Mouse (Mus musculus) limb, embryonic 11.5 days (tissue): ENCODE data around the gene Fbxo44. TPM values are rescaled to one million over a fixed set of nuclear protein-coding genes. Genes with fewer than 3 reads are reported as not detected.

Experiments used
- ATAC-seq: fragments of 200-750 bp; cut with Nextera tagmentation; 2 replicates; pipeline ENCODE4 v1.8.0; 2017; ENCODE audit warnings: low read depth; ENCODE audit not compliant: insufficient number of reproducible peaks, low FRiP score, low TSS enrichment
- DNase-seq: peaks from one replicate; pipeline ENCODE4 v3.0.0-alpha.2; 2015; ENCODE audit warnings: low spot score
- H3K27ac ChIP-seq: fragments of 300-500 bp; sonication (generic); replicated peaks from 2 replicates; pipeline ENCODE4 v1.5.1; 2014; ENCODE audit warnings: low read depth, mild to moderate bottlenecking, low read length
- H3K27me3 ChIP-seq: fragments of 300-500 bp; sonication (generic); 2 replicates; pipeline ENCODE4 v1.6.1; 2014; ENCODE audit warnings: mild to moderate bottlenecking, low read length, mixed read lengths; ENCODE audit not compliant: control insufficient read depth, insufficient read depth
- H3K36me3 ChIP-seq: fragments of 300-500 bp; sonication (generic); 2 replicates; pipeline ENCODE4 v1.6.1; 2014; ENCODE audit warnings: mild to moderate bottlenecking, low read length, moderate library complexity, mixed read lengths; ENCODE audit not compliant: control insufficient read depth, insufficient read depth
- H3K4me1 ChIP-seq: fragments of 300-500 bp; sonication (generic); 2 replicates; pipeline ENCODE4 v1.6.1; 2014; ENCODE audit warnings: low read length, mixed read lengths; ENCODE audit not compliant: control insufficient read depth, insufficient read depth
- H3K4me2 ChIP-seq: fragments of 300-500 bp; sonication (generic); 2 replicates; pipeline ENCODE4 v1.6.1; 2014; ENCODE audit warnings: low read depth, mild to moderate bottlenecking, moderate library complexity; ENCODE audit not compliant: severe bottlenecking
- H3K4me3 ChIP-seq: fragments of 300-500 bp; sonication (generic); 2 replicates; pipeline ENCODE4 v1.5.1; 2014; ENCODE audit warnings: low read depth, low read length
- H3K9ac ChIP-seq: fragments of 300-500 bp; sonication (generic); 2 replicates; pipeline ENCODE4 v1.6.1; 2014; ENCODE audit warnings: mild to moderate bottlenecking, low read length
- H3K9me3 ChIP-seq: fragments of 300-500 bp; sonication (generic); 2 replicates; pipeline ENCODE4 v1.6.1; 2016; ENCODE audit warnings: low read length; ENCODE audit not compliant: control insufficient read depth
- WGBS: fragments of 180-500 bp; shearing (Covaris S2); extraction: QIAGEN DNeasy Blood & Tissue Kit; methylation state at CpG from one replicate; pipeline ENCODE4 v1.1.7; 2014; 5-methylcytosine and 5-hydroxymethylcytosine counted together
- microRNA-seq: library from miRNA; unstranded; fragments of <30 nt; microRNA quantifications from one replicate; pipeline ENCODE4, GENCODE M21; 2016
- polyA plus RNA-seq: library from polyadenylated mRNA; unstranded; fragments of >200 nt; fragmentation: Nextera tagmentation; extraction: Ambion mirVana; gene quantifications from 2 replicates; pipeline ENCODE4 v1.2.1, GENCODE M21; 2014

Gene Fbxo44
- polyA plus RNA-seq, 1 experiment from 2014 or later = 12.2 TPM

DNA sequence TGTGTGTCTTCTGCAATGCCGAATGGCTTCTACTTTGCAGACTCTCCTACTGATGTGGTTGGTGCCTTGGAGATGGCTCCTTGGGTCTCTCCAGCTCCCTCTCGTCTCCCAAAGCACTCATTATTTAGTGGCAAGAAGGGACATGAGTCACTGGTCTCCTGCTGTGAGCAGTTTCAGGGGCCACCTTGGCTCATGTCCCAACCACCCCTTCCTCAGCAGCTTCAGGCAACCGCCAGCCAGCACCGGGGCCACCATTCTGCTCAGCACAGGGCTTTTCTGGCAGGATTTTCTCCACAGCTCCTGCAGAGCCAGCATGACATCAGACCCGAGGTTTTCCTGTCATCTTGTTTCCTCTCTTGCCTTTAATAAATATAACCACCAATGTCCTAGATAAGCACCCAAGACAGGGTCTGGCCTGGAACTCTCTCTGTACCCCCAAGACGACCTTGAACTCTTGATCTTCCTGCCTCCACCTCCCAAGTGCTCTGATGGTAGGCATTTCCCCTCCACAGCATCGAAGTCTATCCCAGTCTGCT, 51.6 kb downstream of the Fbxo44 start:
- H3K27me3 ChIP-seq = 0 out of 2 replicates have a peak, but pooled peaks cover 4% of the 10 kb centered on the region
- no peak overlapping the region for H3K4me3 ChIP-seq
- no peaks in the 10 kb centered on the region for H3K9me3 ChIP-seq
- ATAC-seq = no peak
- no peak for DNase-seq
- 51% methylated on average over 7 of the region's 7 CpGs for WGBS
- H3K4me2 ChIP-seq = no peak overlapping the region
- no peak overlapping the region for H3K9ac ChIP-seq
- no peaks in the 10 kb centered on the region for H3K36me3 ChIP-seq
- H3K27ac ChIP-seq = no peak overlapping the region
- H3K4me1 ChIP-seq = peaks cover 5% of the 10 kb centered on the region; the same call in 1 of the 2 replicates

DNA sequence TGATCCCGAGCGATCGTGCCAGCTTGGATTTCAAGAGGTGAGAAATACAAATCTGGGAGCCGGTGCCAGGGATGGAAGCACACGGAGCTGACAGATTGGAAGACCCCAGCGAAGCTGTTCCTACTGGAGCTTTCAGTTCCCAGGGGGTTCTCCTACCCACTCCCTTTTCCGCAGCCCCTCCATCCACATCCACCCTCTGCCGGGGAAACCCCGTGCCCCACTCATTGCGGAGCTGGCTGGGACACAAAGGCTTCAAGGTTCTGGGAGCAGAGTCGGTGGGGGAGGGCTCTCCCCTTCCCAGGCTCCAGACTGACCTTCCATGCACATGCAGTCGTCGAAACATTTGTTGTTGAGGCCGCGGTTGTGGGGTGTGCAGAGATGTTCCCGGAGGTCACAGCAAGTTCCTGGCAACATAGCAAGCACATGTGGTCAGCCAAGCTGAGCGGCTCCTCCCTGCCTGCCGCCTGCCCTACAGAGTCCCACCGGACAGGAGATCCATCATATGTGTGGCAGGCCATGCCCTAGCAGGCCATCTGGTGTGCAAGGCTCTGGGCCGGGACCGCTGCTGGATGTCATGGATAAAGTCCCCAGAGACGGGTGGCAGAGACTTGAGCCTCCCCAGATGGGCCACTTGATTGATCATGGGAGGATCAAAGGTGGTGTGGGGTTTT, 52.5 kb downstream of the Fbxo44 start:
- 0 out of 2 replicates have a peak, but pooled peaks cover 4% of the 10 kb centered on the region for H3K27me3 ChIP-seq
- WGBS = 21% methylated on average over 22 of the region's 22 CpGs
- no peak for DNase-seq
- H3K36me3 ChIP-seq = no peaks in the 10 kb centered on the region
- H3K4me1 ChIP-seq = peaks cover 5% of the 10 kb centered on the region; the same call in 1 of the 2 replicates
- no peaks in the 10 kb centered on the region for H3K9me3 ChIP-seq
- no peak overlapping the region for H3K4me3 ChIP-seq
- H3K4me2 ChIP-seq = no peak overlapping the region
- no peak overlapping the region for H3K9ac ChIP-seq
- ATAC-seq = peak; percentile 55
- H3K27ac ChIP-seq = no peak overlapping the region

DNA sequence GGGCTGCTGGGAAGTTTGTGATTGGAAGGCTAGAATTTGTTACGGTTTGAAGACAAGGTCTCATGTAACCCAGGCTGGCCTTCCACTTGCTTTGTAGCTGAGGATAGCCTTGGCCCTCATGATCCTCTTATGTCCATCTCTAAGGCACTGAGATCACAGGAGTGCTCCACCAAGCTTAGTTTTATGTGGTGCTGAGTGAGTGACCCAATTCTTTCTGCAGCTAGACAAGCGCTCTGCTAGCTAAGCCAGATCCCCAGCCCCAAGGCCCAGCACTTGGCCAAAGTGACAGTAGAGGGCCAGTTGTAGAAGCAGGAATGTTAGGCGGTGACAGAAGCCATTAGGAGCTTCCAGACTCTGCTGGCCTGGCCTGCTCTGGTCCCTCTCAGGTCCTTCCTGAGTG, 56.1 kb downstream of the Fbxo44 start:
- WGBS = 84% methylated on average over 3 of the region's 3 CpGs
- ATAC-seq = no peak

More for the DNA sequence above, 56.1 kb downstream of the Fbxo44 start:
- H3K4me2 ChIP-seq = no peak overlapping the region
- H3K27me3 ChIP-seq = 0 out of 2 replicates have a peak, but pooled peaks cover 4% of the 10 kb centered on the region
- H3K27ac ChIP-seq = no peak overlapping the region
- peaks cover 5% of the 10 kb centered on the region; the same call in 1 of the 2 replicates for H3K4me1 ChIP-seq
- no peaks in the 10 kb centered on the region for H3K36me3 ChIP-seq
- H3K4me3 ChIP-seq = no peak overlapping the region
- no peak overlapping the region for H3K9ac ChIP-seq
- H3K9me3 ChIP-seq = no peaks in the 10 kb centered on the region
- DNase-seq = no peak

Small RNAs within 50 kb of the gene (microRNA-seq; reads per million reads assigned to microRNA genes)
- gene Mir7022 = not detected

Other genes starting within 250 kb of the Fbxo44 start
- gene Plod1, start 223.7 kb downstream of the Fbxo44 start, polyA plus RNA-seq = 39.0 and 40.9 TPM in 2 replicates
- 17.4 and 19.7 TPM in 2 replicates for gene 2510039O18Rik, start 219.6 kb downstream of the Fbxo44 start, polyA plus RNA-seq
- gene Nppb, start 174.7 kb downstream of the Fbxo44 start, polyA plus RNA-seq = not detected in 2 replicates
- gene Nppa, start 159.8 kb downstream of the Fbxo44 start, polyA plus RNA-seq = 0.31 and 2.0 TPM in 2 replicates
- 6.1 and 7.5 TPM in 2 replicates for gene Clcn6, start 121.7 kb downstream of the Fbxo44 start, polyA plus RNA-seq
- gene Mthfr, start 121.4 kb downstream of the Fbxo44 start, polyA plus RNA-seq = 18.7 and 19.7 TPM in 2 replicates
- 9.2 and 10.5 TPM in 2 replicates for gene Agtrap, start 72.5 kb downstream of the Fbxo44 start, polyA plus RNA-seq
- 91.8 and 104 TPM in 2 replicates for gene Mad2l2, start 30.1 kb downstream of the Fbxo44 start, polyA plus RNA-seq
- 2.0 and 2.5 TPM in 2 replicates for gene Draxin, start 29.8 kb downstream of the Fbxo44 start, polyA plus RNA-seq
- gene Fbxo6, start 8.3 kb downstream of the Fbxo44 start, polyA plus RNA-seq = 11.0 and 11.5 TPM in 2 replicates
- gene Fbxo2, start 139 bp upstream of the Fbxo44 start, polyA plus RNA-seq = 0.58 and 1.0 TPM in 2 replicates
- 0.40 TPM in 2 replicates for gene Disp3, start 127.5 kb upstream of the Fbxo44 start, polyA plus RNA-seq